Mouse (Mus musculus) megakaryocyte, adult 5-6 weeks (primary cell): ENCODE measurements at regions not wholly inside any gene's neighbourhood (a gene's known extent, or its start where the extent isn't known, plus 50 kb on each side); places are given as distances from the start of the nearest gene placed in this dataset.
"Not testable (repeated sequence)": the region's sequence is repeated elsewhere in the genome, so short reads cannot be mapped to it uniquely, and the experiment has no call there.

Experiments
- ATAC-seq: 2 replicates; pipeline ENCODE4 v1.8.0; 2016; ENCODE audit warnings: mild to moderate bottlenecking, inconsistent platforms; ENCODE audit not compliant: poor library complexity, severe bottlenecking

DNA sequence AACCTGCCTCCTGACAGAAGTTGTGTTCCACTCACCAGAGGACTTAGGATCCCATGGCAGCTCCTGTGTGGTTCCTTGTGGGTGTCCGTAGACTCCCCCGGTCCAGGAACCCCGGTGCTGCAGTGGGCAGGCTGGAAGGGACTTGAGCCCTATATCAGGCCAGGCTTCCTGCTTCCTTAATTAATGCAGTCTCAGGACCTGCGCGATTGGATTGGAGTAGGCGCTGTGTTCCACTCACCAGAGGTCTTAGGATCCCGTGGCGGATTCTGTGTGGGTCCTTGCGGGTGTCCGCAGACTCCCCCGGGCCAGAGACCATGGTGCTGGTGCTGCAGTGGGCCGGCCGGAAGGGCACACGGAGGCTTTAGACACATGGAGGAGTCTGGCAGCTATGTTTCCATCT lies 288.7 kb downstream of the Fut8 start:
- not testable (repeated sequence) for ATAC-seq

DNA sequence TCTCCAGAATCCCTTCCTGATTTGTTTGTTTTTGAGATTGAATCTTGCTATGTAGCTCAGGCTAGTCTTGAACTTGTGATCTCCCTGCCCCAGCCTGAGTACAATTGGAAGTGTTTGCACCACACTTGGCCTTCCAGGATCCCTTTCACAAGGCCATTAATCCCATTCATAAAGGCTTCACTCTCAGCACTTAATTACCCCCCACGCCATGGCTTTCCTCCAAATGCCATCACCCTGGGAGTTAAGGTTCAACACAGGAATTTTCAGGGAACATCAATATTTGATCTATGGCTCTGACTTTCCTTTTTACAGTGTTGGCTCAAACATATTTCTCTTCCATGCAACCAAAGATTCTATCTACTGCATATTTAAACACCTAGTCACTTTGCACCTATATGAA lies 289.6 kb downstream of the Fut8 start:
- ATAC-seq, result no peak

- no peak for ATAC-seq
Observed at GRCm38 (mm10) chr12:77527953-77528865, 290.3 kb downstream of the Fut8 start.

GRCm38 (mm10) chr12:77528868-77529271 lies 290.9 kb downstream of the Fut8 start:
- no peak for ATAC-seq

DNA sequence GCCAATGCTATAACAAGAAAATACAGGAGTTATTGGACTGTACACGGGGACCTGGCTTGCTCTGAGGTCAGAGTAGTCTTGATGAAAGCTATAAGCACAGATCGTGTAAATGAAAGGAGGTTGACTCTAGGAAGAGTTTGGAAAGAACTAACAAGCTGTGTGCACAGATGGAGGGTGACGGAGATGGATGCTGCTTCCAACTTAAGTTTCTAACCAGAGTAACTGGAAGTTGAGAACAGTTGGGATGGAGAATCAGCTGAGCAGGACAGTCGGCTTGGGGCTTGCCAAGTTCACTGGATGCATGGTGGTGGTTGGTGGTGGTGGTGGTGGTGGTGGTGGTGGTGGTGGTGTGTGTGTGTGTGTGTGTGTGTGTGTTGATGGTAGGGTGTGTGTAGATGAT lies 291.5 kb downstream of the Fut8 start:
- no peak for ATAC-seq

- ATAC-seq, result no peak
Observed at GRCm38 (mm10) chr12:77529955-77530354, 292.0 kb downstream of the Fut8 start.

- peak; percentile 51 for ATAC-seq
Observed at GRCm38 (mm10) chr12:77531294-77531693, 293.4 kb downstream of the Fut8 start.

- ATAC-seq, result no peak
Observed at GRCm38 (mm10) chr12:77532547-77532946, 294.6 kb downstream of the Fut8 start.

- ATAC-seq, result no peak
Observed at GRCm38 (mm10) chr12:77533606-77534005, 295.7 kb downstream of the Fut8 start.

GRCm38 (mm10) chr12:77534079-77534478 lies 296.2 kb downstream of the Fut8 start:
- peak; percentile 31 for ATAC-seq

DNA sequence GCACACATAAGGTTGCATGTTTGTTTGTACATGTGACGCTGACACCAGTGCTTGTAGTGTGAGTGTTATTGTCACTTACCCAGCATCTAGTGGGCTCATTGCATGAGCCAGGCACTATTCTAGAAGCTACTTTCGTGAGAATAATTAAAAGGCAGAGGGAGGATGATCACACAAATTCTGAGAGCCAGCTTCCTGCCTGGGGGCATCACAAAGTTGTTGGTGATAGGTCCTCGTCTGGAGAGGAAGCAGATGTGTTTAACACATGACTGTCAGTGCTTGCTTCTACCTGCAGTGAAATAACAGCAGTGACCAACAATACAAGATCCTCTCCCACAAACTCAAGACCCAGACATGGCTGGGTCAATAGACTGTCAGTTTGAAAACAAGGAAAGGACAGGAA lies 297.2 kb downstream of the Fut8 start:
- no peak for ATAC-seq

DNA sequence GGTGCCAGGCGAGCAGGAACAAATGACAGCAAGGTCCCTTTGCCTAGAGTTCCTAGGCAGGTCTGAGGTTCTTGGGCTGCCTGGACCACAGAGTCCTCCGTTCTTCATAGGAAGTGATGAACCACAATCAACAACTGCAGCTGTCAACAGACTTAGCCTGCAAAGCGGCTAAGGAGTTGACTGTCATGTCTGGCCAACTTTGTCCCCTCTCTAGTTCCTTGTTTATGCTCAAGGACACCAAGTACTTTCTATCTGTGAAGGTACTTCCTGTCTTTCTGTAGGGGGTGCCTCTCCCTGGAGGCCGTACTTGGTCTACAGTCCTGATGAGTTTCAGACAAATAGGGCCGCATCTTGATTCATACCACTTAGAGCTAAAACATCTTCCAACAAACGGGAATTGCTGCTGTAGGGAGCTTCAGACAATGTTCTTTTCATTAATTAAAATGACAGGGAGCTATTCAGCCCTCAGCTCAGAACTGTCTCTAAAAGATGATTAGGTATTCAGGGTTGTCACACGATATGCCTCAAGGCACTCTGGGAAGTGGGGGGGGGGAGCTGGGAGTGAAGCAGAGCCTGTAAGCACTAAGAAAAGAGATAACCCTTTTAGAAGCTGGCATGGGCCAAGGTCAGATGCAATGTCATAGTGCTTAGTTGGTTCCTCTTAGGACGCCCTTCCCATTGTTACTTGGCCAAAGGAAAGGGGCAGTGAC lies 299.4 kb downstream of the Fut8 start:
- peak; percentile 26 for ATAC-seq

GRCm38 (mm10) chr12:77539661-77540431 lies 301.9 kb downstream of the Fut8 start:
- ATAC-seq, result peak; percentile 19; the same call in 1 of the 2 replicates

GRCm38 (mm10) chr12:77541051-77541765 lies 303.3 kb downstream of the Fut8 start:
- ATAC-seq, result no peak

DNA sequence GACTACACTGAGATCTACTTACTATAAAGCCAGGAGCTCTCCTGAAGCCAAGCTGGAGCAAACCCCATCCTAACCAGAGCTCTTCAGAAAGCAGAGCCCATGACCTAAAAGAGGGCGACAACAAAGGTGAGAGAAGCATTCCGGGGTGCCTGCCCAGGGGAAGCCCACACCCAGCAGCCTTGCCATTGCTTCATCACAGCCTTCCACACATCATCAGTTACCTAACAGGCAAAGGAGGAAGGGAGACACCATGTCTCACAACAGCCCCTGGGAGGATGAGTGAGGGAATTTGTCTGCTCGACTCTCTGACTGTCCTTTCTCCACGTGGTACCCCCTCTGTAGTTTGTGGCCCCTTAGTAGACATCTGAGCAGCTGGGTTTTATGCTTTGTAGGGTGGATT lies 303.9 kb downstream of the Fut8 start:
- peak; percentile 53 for ATAC-seq

DNA sequence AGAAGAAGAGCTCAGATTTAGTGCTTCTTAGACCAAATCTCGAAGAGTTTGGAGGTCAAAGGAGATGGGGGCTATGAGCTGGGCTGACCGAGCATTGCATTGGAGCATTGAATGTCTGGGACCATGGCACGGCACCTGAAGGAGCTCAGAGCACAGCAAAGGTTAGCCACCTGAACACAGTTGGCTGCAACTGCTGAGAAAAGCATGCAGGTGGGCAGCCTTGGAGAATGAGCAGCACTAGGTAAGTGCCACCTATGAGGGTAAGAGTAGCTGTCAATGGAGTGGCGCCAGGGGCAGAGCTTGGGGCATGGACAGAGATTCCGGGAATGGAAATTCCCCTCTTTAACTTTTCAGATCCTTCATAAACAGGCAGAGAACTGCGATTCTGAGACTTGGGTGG lies 305.7 kb downstream of the Fut8 start:
- no peak for ATAC-seq

- no peak for ATAC-seq
Observed at GRCm38 (mm10) chr12:77546165-77546564, 308.2 kb downstream of the Fut8 start.

GRCm38 (mm10) chr12:77568286-77568685 lies 330.4 kb downstream of the Fut8 start:
- peak; percentile 77 for ATAC-seq

DNA sequence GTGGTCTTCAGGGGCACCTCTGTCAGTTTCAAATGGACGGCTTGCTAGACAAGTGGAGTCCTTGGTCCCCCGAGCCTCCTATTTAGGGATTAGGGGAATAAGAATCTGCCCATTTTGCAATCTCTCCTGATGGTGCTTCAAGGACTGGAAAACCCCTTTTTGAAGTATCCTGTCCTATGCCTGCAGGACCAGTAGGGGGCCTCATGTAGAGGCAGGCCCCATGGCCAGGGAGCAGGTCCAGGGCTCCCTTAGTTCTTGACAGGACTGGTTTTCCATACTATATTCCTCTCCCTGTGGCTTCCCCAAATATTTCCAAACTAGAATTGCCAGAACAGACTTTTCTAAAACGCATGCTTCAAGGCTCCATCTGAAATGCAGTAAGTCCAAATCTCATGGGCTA lies 332.6 kb downstream of the Fut8 start:
- no peak for ATAC-seq

DNA sequence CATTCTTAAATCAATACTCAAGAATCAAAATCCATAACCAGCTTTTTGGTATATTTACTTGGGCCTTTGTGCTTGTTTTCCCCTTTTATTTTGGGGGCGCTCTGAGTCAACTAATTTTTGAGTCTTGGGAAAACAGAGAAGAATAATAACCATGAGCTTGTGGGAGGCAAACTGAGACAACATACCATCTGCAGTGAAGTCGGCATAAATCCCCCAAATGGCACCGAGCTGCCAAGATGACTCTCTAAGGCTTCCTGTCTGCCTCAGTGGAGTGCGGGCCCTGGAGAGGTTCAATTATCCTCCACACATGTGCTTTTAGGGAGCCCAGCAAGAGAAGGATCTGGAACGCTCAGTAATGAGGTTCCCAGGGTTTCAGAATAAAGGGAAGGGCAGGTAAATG lies 333.1 kb downstream of the Fut8 start:
- ATAC-seq, result no peak

GRCm38 (mm10) chr12:77575046-77575445 lies 337.1 kb downstream of the Fut8 start:
- ATAC-seq, result no peak
